Comparison of ENCODE assay signal across 8 mouse cellular contexts in the genomic region with DNA sequence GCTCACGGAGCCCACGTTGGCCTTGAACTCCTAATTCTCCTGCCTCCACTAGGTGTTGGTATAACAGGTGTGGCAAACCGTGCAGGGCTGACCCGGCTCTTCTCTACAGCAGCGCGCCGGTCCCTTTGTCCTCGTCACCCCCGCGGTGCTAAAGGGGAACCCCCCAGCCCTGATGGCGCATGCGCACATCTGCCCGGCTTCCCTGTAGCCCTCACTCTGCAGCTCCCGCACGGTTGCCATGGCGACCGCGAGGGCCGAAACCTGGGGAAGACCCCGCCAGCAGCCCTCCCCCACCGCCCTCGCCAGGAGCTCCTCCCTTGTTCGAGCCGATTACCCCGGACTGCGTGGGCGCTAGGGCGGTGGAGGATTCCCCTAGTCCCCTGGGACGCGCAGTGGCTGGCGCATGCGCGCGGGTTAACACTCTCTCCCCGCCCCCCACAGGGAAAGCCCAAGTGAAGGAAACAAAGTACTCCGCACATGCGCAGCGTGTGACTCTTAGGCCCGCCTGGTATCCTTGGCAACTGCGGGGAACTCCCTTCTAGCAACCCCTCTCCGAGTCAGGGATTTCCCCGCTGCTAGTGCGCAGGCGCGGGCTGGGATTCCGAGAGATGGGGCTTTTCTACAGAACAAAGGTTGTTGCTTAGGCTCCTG. TPM values are rescaled to one million over a fixed set of nuclear protein-coding genes. Genes with fewer than 3 reads are reported as not detected.
A peak's percentile ranks its signal among the peaks of the same experiment; 100 is the strongest.
DNase-seq lines count a peak whose midpoint lies in the region; ATAC-seq and TF ChIP-seq lines count a peak whose summit lies in the region.

No protein-coding gene starts in this region.

- H3K27me3 ChIP-seq in forebrain, embryonic 15.5 days, result no peaks in the 10 kb centered on the region; the same call in 1 of the 2 replicates

- ATAC-seq in forebrain, embryonic 15.5 days (replicated peaks), result peak; percentile 85
- ATAC-seq in neutrophil, adult 5-6 weeks (ENCODE audit: extremely low read depth, insufficient number of reproducible peaks, low FRiP score, poor library complexity, severe bottlenecking), result peak; percentile 69

- peaks cover 68% of the 10 kb centered on the region for H3K4me1 ChIP-seq in forebrain, embryonic 15.5 days
- H3K4me1 ChIP-seq in lung, adult 2 months (ENCODE audit: control insufficient read depth, insufficient read depth, low read length), result peaks cover 18% of the 10 kb centered on the region

- H3K9ac ChIP-seq in forebrain, embryonic 15.5 days (replicated peaks), result peak overlapping the region; percentile 58

- no peak for TF ChIP-seq CTCF in lung, adult 2 months (IDR thresholded peaks at IDR 0.05; ENCODE audit: insufficient read depth, low read length)

- H3K27ac ChIP-seq in forebrain, embryonic 15.5 days (replicated peaks), result peak overlapping the region; percentile 97

- intact Hi-C loops in heart, postnatal 25 days (cut with DNase I), result no loop called here

- WGBS in forebrain, embryonic 15.5 days, result under 1% methylated on average over 46 of the region's 46 CpGs
- under 1% methylated on average over 46 of the region's 46 CpGs for WGBS in lung, adult 2 months

- TF ChIP-seq POLR2A in lung, adult 2 months (IDR thresholded peaks at IDR 0.05; ENCODE audit: borderline replicate concordance, extremely low read depth, low read depth, low read length), result peak; percentile 81; the same call in 1 of the 2 replicates

- DNase-seq in ES-CJ7 (ENCODE audit: low read depth, low spot score), result peak; percentile 100
- DNase-seq in cerebellum, adult 11 months, result peak; percentile 98
- DNase-seq in heart, postnatal 25 days (ENCODE audit: low spot score), result peak; percentile 99
- peak; percentile 99 to 100 for DNase-seq in layer of hippocampus, adult 18-20 months (ENCODE audit: low spot score in 2 of 2)
- peak; percentile 98 for DNase-seq in lung, adult 2 months
- DNase-seq in thymus, adult 18-20 months, result peak; percentile 99 to 100

- no peaks in the 10 kb centered on the region for H3K9me3 ChIP-seq in forebrain, embryonic 15.5 days

- peaks cover 4% of the 10 kb centered on the region; the same call in 1 of the 2 replicates for H3K36me3 ChIP-seq in forebrain, embryonic 15.5 days

- peak overlapping the region; percentile 57 for H3K4me3 ChIP-seq in forebrain, embryonic 15.5 days
- peak overlapping the region; percentile 64 for H3K4me3 ChIP-seq in lung, adult 2 months (replicated peaks; ENCODE audit: extremely low read depth, low read depth, low read length)

- H3K4me2 ChIP-seq in forebrain, embryonic 15.5 days (replicated peaks), result peak overlapping the region; percentile 92

RNA-seq across cellular contexts. Expression of a gene that starts 2.4 kb away (rescaled TPM):
- 12.4 and 14.3 TPM in 2 replicates for polyA plus RNA-seq in forebrain, embryonic 15.5 days (2015; fragmentation: Nextera tagmentation; extraction: Ambion mirVana)
- 1 to 10 TPM; 8.1 to 8.6 TPM for total RNA-seq in heart, postnatal 25 days (2021)
- total RNA-seq in layer of hippocampus, adult 18-20 months (2021), result 10 to 100 TPM; 19.0 to 20.8 TPM
- 3.4 and 5.0 TPM in 2 replicates for polyA plus RNA-seq in lung, adult 2 months (2012; rRNA removed)
- not detected in 2 replicates for total RNA-seq in neutrophil, adult 5-6 weeks (2017)

RNA-seq across cellular contexts. Expression of a gene that starts 8.3 kb away (rescaled TPM):
- 160 and 166 TPM in 2 replicates for polyA plus RNA-seq in forebrain, embryonic 15.5 days (2015; fragmentation: Nextera tagmentation; extraction: Ambion mirVana)
- 10 to 100 TPM; 46.6 to 47.7 TPM for total RNA-seq in heart, postnatal 25 days (2021)
- 10 to 100 TPM; 93.2 to 98.5 TPM for total RNA-seq in layer of hippocampus, adult 18-20 months (2021)
- 43.8 and 48.0 TPM in 2 replicates for polyA plus RNA-seq in lung, adult 2 months (2012; rRNA removed)
- 20.0 and 26.8 TPM in 2 replicates for total RNA-seq in neutrophil, adult 5-6 weeks (2017)

RNA-seq across cellular contexts. Expression of a gene that starts 26.0 kb away (rescaled TPM):
- polyA plus RNA-seq in forebrain, embryonic 15.5 days (2015; fragmentation: Nextera tagmentation; extraction: Ambion mirVana), result 9.0 and 9.6 TPM in 2 replicates
- total RNA-seq in heart, postnatal 25 days (2021), result 10 to 100 TPM in 1 of 2 experiments, 1 to 10 TPM in 1; 9.2 to 10.2 TPM
- total RNA-seq in layer of hippocampus, adult 18-20 months (2021), result 10 to 100 TPM; 15.9 to 27.3 TPM
- polyA plus RNA-seq in lung, adult 2 months (2012; rRNA removed), result 50.3 and 78.3 TPM in 2 replicates
- 20.7 and 24.9 TPM in 2 replicates for total RNA-seq in neutrophil, adult 5-6 weeks (2017)

RNA-seq across cellular contexts. Expression of a gene that starts 27.1 kb away (rescaled TPM):
- 1.4 and 1.6 TPM in 2 replicates for polyA plus RNA-seq in forebrain, embryonic 15.5 days (2015; fragmentation: Nextera tagmentation; extraction: Ambion mirVana)
- total RNA-seq in heart, postnatal 25 days (2021), result not detected
- total RNA-seq in layer of hippocampus, adult 18-20 months (2021), result 10 to 100 TPM; 11.1 to 12.9 TPM
- 0.71 and 1.3 TPM in 2 replicates for polyA plus RNA-seq in lung, adult 2 months (2012; rRNA removed)
- not detected in 2 replicates for total RNA-seq in neutrophil, adult 5-6 weeks (2017)

RNA-seq across cellular contexts. Expression of a gene that starts 31.7 kb away (rescaled TPM):
- 2,771 and 2,787 TPM in 2 replicates for polyA plus RNA-seq in forebrain, embryonic 15.5 days (2015; fragmentation: Nextera tagmentation; extraction: Ambion mirVana)
- 100 to 1,000 TPM; 838 to 880 TPM for total RNA-seq in heart, postnatal 25 days (2021)
- total RNA-seq in layer of hippocampus, adult 18-20 months (2021), result 100 to 1,000 TPM; 713 to 785 TPM
- polyA plus RNA-seq in lung, adult 2 months (2012; rRNA removed), result 3,384 and 4,193 TPM in 2 replicates
- 1,826 and 2,087 TPM in 2 replicates for total RNA-seq in neutrophil, adult 5-6 weeks (2017)

Comparison
In these comparisons a context has a peak if more than half of its experiments do, and no peak if none do; other contexts are left out.
1. Peak in every context shown above with its lines: DNase-seq, ATAC-seq, H3K4me3 ChIP-seq and H3K27ac ChIP-seq.